Mouse (Mus musculus): ENCODE measurements around the gene Gm3411. TPM values are rescaled to one million over a fixed set of nuclear protein-coding genes. Genes with fewer than 3 reads are reported as not detected.
"Not testable (repeated sequence)": the region's sequence is repeated elsewhere in the genome, so short reads cannot be mapped to it uniquely, and the experiment has no call there.

Gm3411 gene
- 1 to 10 TPM; 2.1 to 2.8 TPM for total RNA-seq (2021)

- peak; percentile 17 to 18 for DNase-seq
These were observed at the start of gene Gm3411 for GRCm38 (mm10) chr14:6286931-6287715. Gene Gm3411 (minus strand): TSS chr14:6287250.

DNA sequence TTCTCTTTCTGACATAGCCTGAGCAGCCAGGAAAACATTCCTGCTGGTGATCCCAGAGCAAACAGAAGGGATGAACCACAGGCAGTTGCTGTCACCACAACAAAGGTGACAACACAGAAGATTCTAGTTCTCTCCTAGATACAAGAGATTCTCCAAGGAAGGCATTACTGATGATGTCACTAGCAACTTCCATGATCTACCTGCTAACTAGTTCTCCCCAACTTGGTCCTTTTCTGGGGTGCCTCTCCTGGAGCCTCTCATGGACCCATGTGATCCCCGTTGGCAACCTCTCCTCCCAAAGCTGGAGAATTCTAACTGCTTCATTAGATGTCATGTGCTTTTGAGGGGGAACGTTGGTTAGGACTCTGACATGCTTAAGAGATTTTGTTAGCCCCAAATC is 17.7 kb upstream of the Gm3411 start, which contains the start of gene Gm21103:
Gene Gm21103, minus strand, starts transcription at position 101 of the 400 bp plus-strand sequence.
- DNase-seq: not testable (repeated sequence)

- not testable (repeated sequence) for DNase-seq
These were observed 67.9 kb downstream of the Gm3411 start, which contains the start of gene Gm21560 for GRCm38 (mm10) chr14:6219192-6219591. Gene Gm21560 (minus strand): TSS chr14:6219292.

Other genes starting within 250 kb of the Gm3411 start
- gene Gm6337, start 229.0 kb downstream of the Gm3411 start, total RNA-seq (2021): not detected
- under 1 TPM in 1 of 2 experiments, not detected in 1; 0.71 TPM for gene Gm8206, start 193.3 kb downstream of the Gm3411 start, total RNA-seq (2021)
- 1 to 10 TPM; 1.3 to 1.4 TPM for gene Gm3468, start 178.6 kb downstream of the Gm3411 start, total RNA-seq (2021)
- gene Gm3476, start 161.4 kb downstream of the Gm3411 start, total RNA-seq (2021): not detected
- 1 to 10 TPM in 1 of 2 experiments, under 1 TPM in 1; 0.94 to 1.1 TPM for gene Gm21560, start 68.0 kb downstream of the Gm3411 start, total RNA-seq (2021)
- not detected for gene Gm21103, start 17.6 kb upstream of the Gm3411 start, total RNA-seq (2021)
- not detected for gene Gm3618, start 56.4 kb upstream of the Gm3411 start, total RNA-seq (2021)
- gene Gm16440, start 103.1 kb upstream of the Gm3411 start, total RNA-seq (2021): not detected
- under 1 TPM in 1 of 2 experiments, not detected in 1; 0.95 TPM for gene Gm3591, start 125.2 kb upstream of the Gm3411 start, total RNA-seq (2021)
- gene Gm3594, start 157.4 kb upstream of the Gm3411 start, total RNA-seq (2021): not detected